Mouse (Mus musculus) hindbrain, postnatal 0 days (tissue): ENCODE data around the gene 4930412O13Rik. TPM values are rescaled to one million over a fixed set of nuclear protein-coding genes. Genes with fewer than 3 reads are reported as not detected.

ENCODE experiments used
- ATAC-seq: fragments of 200-750 bp; cut with Nextera tagmentation; 2 replicates; pipeline ENCODE4 v1.8.0; 2017; ENCODE audit warnings: mild to moderate bottlenecking, moderate TSS enrichment, moderate library complexity
- DNase-seq: peaks from one replicate; pipeline ENCODE4 v3.0.0-alpha.2; 2015; ENCODE audit warnings: low spot score
- H3K27ac ChIP-seq: fragments of 300-500 bp; sonication (generic); 2 replicates; pipeline ENCODE4 v1.5.1; 2014; ENCODE audit warnings: mild to moderate bottlenecking
- H3K27me3 ChIP-seq: fragments of 300-500 bp; sonication (generic); 2 replicates; pipeline ENCODE4 v1.6.1; 2014; ENCODE audit warnings: low read length, mixed read lengths; ENCODE audit not compliant: insufficient read depth
- H3K36me3 ChIP-seq: fragments of 300-500 bp; sonication (generic); 2 replicates; pipeline ENCODE4 v1.6.1; 2014; ENCODE audit warnings: low read length, mixed read lengths; ENCODE audit not compliant: insufficient read depth
- H3K4me1 ChIP-seq: fragments of 300-500 bp; sonication (generic); 2 replicates; pipeline ENCODE4 v1.6.1; 2014; ENCODE audit warnings: antibody characterized with exemption, low read length, mixed read lengths; ENCODE audit not compliant: insufficient read depth
- H3K4me2 ChIP-seq: fragments of 300-500 bp; sonication (generic); 2 replicates; pipeline ENCODE4 v1.6.1; 2014; ENCODE audit warnings: low read depth, mild to moderate bottlenecking, low read length, moderate library complexity, mixed read lengths
- H3K4me3 ChIP-seq: fragments of 300-500 bp; sonication (generic); 2 replicates; pipeline ENCODE4 v1.5.1; 2014; ENCODE audit warnings: low read length
- H3K9ac ChIP-seq: fragments of 300-500 bp; sonication (generic); replicated peaks from 2 replicates; pipeline ENCODE4 v1.6.1; 2014; ENCODE audit warnings: mild to moderate bottlenecking, low read length, moderate library complexity, mixed read lengths
- H3K9me3 ChIP-seq: fragments of 300-500 bp; sonication (generic); 2 replicates; pipeline ENCODE4 v1.6.1; 2016; ENCODE audit warnings: low read length, mixed read lengths
- CTCF ChIP-seq: IDR thresholded peaks from 2 replicates; pipeline ENCODE4 v1.5.1; 2016; ENCODE audit warnings: antibody characterized with exemption, control low read depth, low read depth
- WGBS: fragments of 180-500 bp; shearing (Covaris S2); extraction: QIAGEN DNeasy Blood & Tissue Kit; methylation state at CpG from one replicate; pipeline ENCODE4 v1.1.7; 2014; 5-methylcytosine and 5-hydroxymethylcytosine counted together
- polyA plus RNA-seq: library from polyadenylated mRNA; unstranded; fragments of >200 nt; fragmentation: Nextera tagmentation; extraction: Ambion mirVana; gene quantifications from 2 replicates; pipeline ENCODE4 v1.2.1, GENCODE M21; 2015
- total RNA-seq: library from RNA; depleted of rRNA; stranded (reverse); fragments of >200 nt; gene quantifications from 2 replicates; pipeline ENCODE4 v1.2.3, GENCODE M21; 2014

4930412O13Rik gene
- total and polyA plus RNA-seq, 2 experiments from 2014 or later: 0.75 TPM; not detected in 1

- Histone ChIP-seq H3K4me1 (no peaks in the 10 kb centered on the region), H3K27me3 (peaks cover 57% of the 10 kb centered on the region; the same call in 1 of the 2 replicates), H3K4me3 (peak overlapping the region; percentile 20; the same call in 1 of the 2 replicates), H3K27ac (no peak overlapping the region), H3K36me3 (no peaks in the 10 kb centered on the region), H3K4me2 (peak overlapping the region; percentile 31; the same call in 1 of the 2 replicates), H3K9ac (no peak overlapping the region), H3K9me3 (no peaks in the 10 kb centered on the region)
- DNase-seq (no peak), ATAC-seq (no peak)
- 11% methylated on average over 4 of the region's 4 CpGs for WGBS
- TF ChIP-seq CTCF: no peak
These were observed 5.8 kb upstream of the 4930412O13Rik start for GRCm38 (mm10) chr2:9875220-9875619.

- no peak for DNase-seq
- no peak for ATAC-seq
- H3K27me3 ChIP-seq: peaks cover 57% of the 10 kb centered on the region; the same call in 1 of the 2 replicates
- 0 out of 2 replicates have a peak overlapping the region, but pooled peaks have one; percentile 10 for H3K4me3 ChIP-seq
- H3K9ac ChIP-seq: no peak overlapping the region
- no peaks in the 10 kb centered on the region for H3K9me3 ChIP-seq
- WGBS: 17% methylated on average over 12 of the region's 12 CpGs
- H3K36me3 ChIP-seq: no peaks in the 10 kb centered on the region
- TF ChIP-seq CTCF: no peak
- H3K4me2 ChIP-seq: no peak overlapping the region
- no peak overlapping the region for H3K27ac ChIP-seq
- no peaks in the 10 kb centered on the region for H3K4me1 ChIP-seq
These were observed 5.2 kb upstream of the 4930412O13Rik start for GRCm38 (mm10) chr2:9875676-9876357.

GRCm38 (mm10) chr2:9876621-9877325 lies 4.3 kb upstream of the 4930412O13Rik start:
- H3K27me3 ChIP-seq: peaks cover 49% of the 10 kb centered on the region; the same call in 1 of the 2 replicates
- H3K4me2 ChIP-seq: peak overlapping the region; percentile 65
- DNase-seq (no peak), ATAC-seq (no peak)
- no peak for TF ChIP-seq CTCF
- H3K27ac ChIP-seq: no peak overlapping the region
- no peaks in the 10 kb centered on the region for H3K4me1 ChIP-seq
- H3K9ac ChIP-seq: no peak overlapping the region
- no peaks in the 10 kb centered on the region for H3K36me3 ChIP-seq
- H3K9me3 ChIP-seq: no peaks in the 10 kb centered on the region
- H3K4me3 ChIP-seq: peak overlapping the region; percentile 41
- 3% methylated on average over 31 of the region's 31 CpGs for WGBS

GRCm38 (mm10) chr2:9877326-9877690 lies 3.7 kb upstream of the 4930412O13Rik start:
- DNase-seq (no peak), ATAC-seq (no peak)
- Histone ChIP-seq H3K4me3 (peak overlapping the region; percentile 41), H3K27ac (no peak overlapping the region), H3K4me1 (no peaks in the 10 kb centered on the region), H3K27me3 (peaks cover 44% of the 10 kb centered on the region; the same call in 1 of the 2 replicates), H3K4me2 (peak overlapping the region; percentile 65), H3K36me3 (no peaks in the 10 kb centered on the region), H3K9ac (no peak overlapping the region), H3K9me3 (no peaks in the 10 kb centered on the region)
- no peak for TF ChIP-seq CTCF
- under 1% methylated on average over 35 of the region's 35 CpGs for WGBS

- no peaks in the 10 kb centered on the region for H3K4me1 ChIP-seq
- no peak for ATAC-seq
- no peak overlapping the region for H3K27ac ChIP-seq
- WGBS: 1% methylated on average over 19 of the region's 19 CpGs
- peak overlapping the region; percentile 41 for H3K4me3 ChIP-seq
- DNase-seq: no peak
- H3K9me3 ChIP-seq: no peaks in the 10 kb centered on the region
- H3K9ac ChIP-seq: no peak overlapping the region
- no peak for TF ChIP-seq CTCF
- peaks cover 38% of the 10 kb centered on the region; the same call in 1 of the 2 replicates for H3K27me3 ChIP-seq
- H3K4me2 ChIP-seq: peak overlapping the region; percentile 65
- no peaks in the 10 kb centered on the region for H3K36me3 ChIP-seq
These were observed 3.0 kb upstream of the 4930412O13Rik start for GRCm38 (mm10) chr2:9877966-9878563.

- H3K9ac ChIP-seq: no peak overlapping the region
These were observed 2.4 kb upstream of the 4930412O13Rik start for GRCm38 (mm10) chr2:9878564-9879081.

More at GRCm38 (mm10) chr2:9878564-9879081, 2.4 kb upstream of the 4930412O13Rik start:
- Histone ChIP-seq H3K27me3 (peaks cover 33% of the 10 kb centered on the region; the same call in 1 of the 2 replicates), H3K36me3 (no peaks in the 10 kb centered on the region), H3K27ac (no peak overlapping the region), H3K4me2 (peak overlapping the region; percentile 65), H3K9me3 (no peaks in the 10 kb centered on the region), H3K4me1 (no peaks in the 10 kb centered on the region), H3K4me3 (peak overlapping the region; percentile 41)
- DNase-seq (no peak), ATAC-seq (no peak)
- WGBS: under 1% methylated on average over 32 of the region's 33 CpGs
- TF ChIP-seq CTCF: no peak
